Mouse (Mus musculus) 416B (cell line): ENCODE data around the gene Acot13.
"Not testable (repeated sequence)": the region's sequence is repeated elsewhere in the genome, so short reads cannot be mapped to it uniquely, and the experiment has no call there.

ENCODE experiments used
- DNase-seq: peaks from one replicate; pipeline ENCODE4 v3.0.0; 2011; ENCODE audit warnings: low read depth

Acot13 gene

GRCm38 (mm10) chr13:24831353-24832130 is at the start of gene Acot13, which contains the start of gene Tdp2:
Acot13 (minus strand) TSS chr13:24831540.
Tdp2 (plus strand) TSS chr13:24831679.
- DNase-seq: peak; percentile 97

- DNase-seq: no peak
Measured at GRCm38 (mm10) chr13:24880704-24881103, 49.4 kb upstream of the Acot13 start.

GRCm38 (mm10) chr13:24880208-24880607 is 48.9 kb upstream of the Acot13 start:
- DNase-seq: no peak

- no peak for DNase-seq
Measured at GRCm38 (mm10) chr13:24879359-24880040, 48.2 kb upstream of the Acot13 start.

GRCm38 (mm10) chr13:24868233-24868632 is 36.9 kb upstream of the Acot13 start:
- DNase-seq: no peak

GRCm38 (mm10) chr13:24867789-24868188 is 36.4 kb upstream of the Acot13 start:
- DNase-seq: no peak

GRCm38 (mm10) chr13:24866430-24867402 is 35.4 kb upstream of the Acot13 start:
- DNase-seq: no peak

- peak; percentile 76 for DNase-seq
Measured at GRCm38 (mm10) chr13:24862520-24862919, 31.2 kb upstream of the Acot13 start.

GRCm38 (mm10) chr13:24862021-24862420 is 30.7 kb upstream of the Acot13 start:
- no peak for DNase-seq

GRCm38 (mm10) chr13:24861084-24861483 is 29.7 kb upstream of the Acot13 start:
- DNase-seq: no peak

GRCm38 (mm10) chr13:24859115-24859514 is 27.8 kb upstream of the Acot13 start:
- no peak for DNase-seq

GRCm38 (mm10) chr13:24852570-24852969 is 21.2 kb upstream of the Acot13 start:
- DNase-seq: no peak

- peak; percentile 33 for DNase-seq
Measured at GRCm38 (mm10) chr13:24851989-24852388, 20.6 kb upstream of the Acot13 start.

GRCm38 (mm10) chr13:24849318-24849717 is 18.0 kb upstream of the Acot13 start:
- DNase-seq: no peak

- no peak for DNase-seq
Measured at GRCm38 (mm10) chr13:24844983-24845955, 13.9 kb upstream of the Acot13 start, which contains the start of gene D130043K22Rik. D130043K22Rik (plus strand) TSS chr13:24845135.

- DNase-seq: no peak
Measured at GRCm38 (mm10) chr13:24841702-24842101, 10.4 kb upstream of the Acot13 start.

GRCm38 (mm10) chr13:24839831-24840230 is 8.5 kb upstream of the Acot13 start:
- DNase-seq: no peak

GRCm38 (mm10) chr13:24837765-24838164 is 6.4 kb upstream of the Acot13 start:
- not testable (repeated sequence) for DNase-seq

- no peak for DNase-seq
Measured at GRCm38 (mm10) chr13:24832811-24833155, 1.4 kb upstream of the Acot13 start.

GRCm38 (mm10) chr13:24832131-24832810 is 931 bp upstream of the Acot13 start:
- DNase-seq: peak; percentile 44
